Mouse (Mus musculus) layer of hippocampus, adult 18-20 months (tissue): ENCODE measurements around the gene Speg. TPM values are rescaled to one million over a fixed set of nuclear protein-coding genes. Genes with fewer than 3 reads are reported as not detected.

ENCODE experiments used
- DNase-seq, 2 experiments: peaks; one replicate each; pipeline ENCODE4 v3.0.0; 2022; ENCODE audit warnings: low spot score in 2 of 2
- total RNA-seq, 2 experiments: library from RNA; stranded (reverse); gene quantifications; 2 replicates each; pipeline ENCODE4 v1.2.3; 2021

Gene Speg
- total RNA-seq, 2 experiments from 2014 or later, result 168 to 178 TPM

GRCm38 (mm10) chr1:75458025-75458788 is 83.1 kb downstream of the Speg start:
- DNase-seq, result peak in 1 of 2 experiments; percentile 41

GRCm38 (mm10) chr1:75458789-75459684 is 83.9 kb downstream of the Speg start:
- DNase-seq, result peak; percentile 50 to 67

- DNase-seq, result no peak
These were observed 85.2 kb downstream of the Speg start for GRCm38 (mm10) chr1:75460297-75460696.

- no peak for DNase-seq
These were observed 87.5 kb downstream of the Speg start for GRCm38 (mm10) chr1:75462636-75463035.

- no peak for DNase-seq
These were observed 88.6 kb downstream of the Speg start for GRCm38 (mm10) chr1:75463652-75464204.

- DNase-seq, result peak; percentile 67 to 90
These were observed 92.3 kb downstream of the Speg start for GRCm38 (mm10) chr1:75467215-75467927.

GRCm38 (mm10) chr1:75469287-75469825 is 94.3 kb downstream of the Speg start:
- no peak for DNase-seq

GRCm38 (mm10) chr1:75476441-75476840 is 101.3 kb downstream of the Speg start:
- DNase-seq, result no peak

GRCm38 (mm10) chr1:75477264-75477965 is 102.3 kb downstream of the Speg start:
- peak; percentile 71 to 87 for DNase-seq

- DNase-seq, result peak in 1 of 2 experiments; percentile 70
These were observed 102.8 kb downstream of the Speg start for GRCm38 (mm10) chr1:75477966-75478290.

- no peak for DNase-seq
These were observed 103.4 kb downstream of the Speg start for GRCm38 (mm10) chr1:75478497-75478896.

- DNase-seq, result peak; percentile 96 to 98
These were observed 104.0 kb downstream of the Speg start, which contains the start of the genes Chpf and Tmem198 for GRCm38 (mm10) chr1:75478916-75479634. TSS of gene Chpf (minus strand) at chr1:75479307. TSS of gene Tmem198 (plus strand) at chr1:75479532.

GRCm38 (mm10) chr1:75479635-75479989 is 104.5 kb downstream of the Speg start:
- DNase-seq, result peak in 1 of 2 experiments; percentile 34

GRCm38 (mm10) chr1:75480036-75480435 is 104.9 kb downstream of the Speg start:
- no peak for DNase-seq

- peak in 1 of 2 experiments; percentile 66 for DNase-seq
These were observed 105.6 kb downstream of the Speg start for GRCm38 (mm10) chr1:75480735-75481134.
